Mouse (Mus musculus) embryonic facial prominence, embryonic 10.5 days (tissue): ENCODE data around the gene Mast4. TPM values are rescaled to one million over a fixed set of nuclear protein-coding genes. Genes with fewer than 3 reads are reported as not detected.

Source experiments
- DNase-seq: peaks from one replicate; pipeline ENCODE4 v3.0.0-alpha.2; 2017; ENCODE audit warnings: low spot score
- H3K27ac ChIP-seq: fragments of 300-500 bp; sonication (generic); replicated peaks from 2 replicates; pipeline ENCODE4 v1.5.1; 2016; ENCODE audit warnings: mild to moderate bottlenecking
- H3K27me3 ChIP-seq: fragments of 300-500 bp; sonication (generic); replicated peaks from 2 replicates; pipeline ENCODE4 v1.6.1; 2016; ENCODE audit warnings: low read depth, mild to moderate bottlenecking; ENCODE audit not compliant: poor library complexity, severe bottlenecking
- H3K36me3 ChIP-seq: fragments of 300-500 bp; sonication (generic); replicated peaks from 2 replicates; pipeline ENCODE4 v1.6.1; 2016; ENCODE audit warnings: mild to moderate bottlenecking, moderate library complexity
- H3K4me1 ChIP-seq: fragments of 300-500 bp; sonication (generic); 2 replicates; pipeline ENCODE4 v1.6.1; 2016
- H3K4me3 ChIP-seq: fragments of 300-500 bp; sonication (generic); 2 replicates; pipeline ENCODE4 v1.5.1; 2016; ENCODE audit warnings: mild to moderate bottlenecking, moderate library complexity
- H3K9me3 ChIP-seq: fragments of 300-500 bp; sonication (generic); 2 replicates; pipeline ENCODE4 v1.6.1; 2016; ENCODE audit warnings: mild to moderate bottlenecking
- WGBS: fragments of 180-500 bp; shearing (Covaris S2); methylation state at CpG from one replicate; pipeline ENCODE4 v1.1.7; 2016; 5-methylcytosine and 5-hydroxymethylcytosine counted together
- polyA plus RNA-seq: library from polyadenylated mRNA; unstranded; fragments of >200 nt; fragmentation: Nextera tagmentation; extraction: Ambion mirVana; gene quantifications from 2 replicates; pipeline ENCODE4 v1.2.1, GENCODE M21; 2016

Mast4 gene
- polyA plus RNA-seq, 1 experiment from 2014 or later = 23.0 TPM

DNA sequence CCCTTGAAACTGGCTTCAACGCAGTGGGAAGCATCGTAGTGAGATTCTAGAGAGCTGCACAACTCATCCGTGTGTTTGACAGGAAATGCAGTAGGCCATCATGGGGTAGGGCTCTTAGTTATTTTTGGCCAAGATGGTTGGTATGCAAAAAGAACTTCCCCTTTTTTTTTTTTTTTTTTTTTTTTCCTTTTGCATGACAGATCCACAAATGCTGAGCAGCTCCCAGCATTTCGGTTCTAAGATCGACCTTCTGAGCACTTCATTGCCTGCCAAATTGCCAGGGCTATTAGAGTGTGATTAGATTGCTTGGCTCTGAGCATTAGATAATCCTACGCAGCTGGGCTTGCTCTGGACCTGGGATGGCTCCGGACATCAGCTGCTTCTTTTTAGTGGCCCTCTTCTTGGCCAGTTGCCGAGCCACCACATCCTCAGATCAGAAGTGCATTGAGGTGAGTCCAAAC is 640.9 kb downstream of the Mast4 start, which contains the start of gene Cd180:
Cd180 (plus strand) TSS at position 218 of the 461 bp plus-strand sequence.
- 81% methylated on average over 8 of the region's 8 CpGs for WGBS
- no peaks in the 10 kb centered on the region for H3K9me3 ChIP-seq
- DNase-seq = no peak
- H3K4me1 ChIP-seq = peaks cover 21% of the 10 kb centered on the region
- no peak within 1 kb of the TSS for H3K4me3 ChIP-seq
- H3K36me3 ChIP-seq = no peaks in the 10 kb centered on the region
- peak within 1 kb of the TSS; percentile 14; the same call in 1 of the 2 replicates for H3K27ac ChIP-seq
- no peaks in the 10 kb centered on the region for H3K27me3 ChIP-seq

DNA sequence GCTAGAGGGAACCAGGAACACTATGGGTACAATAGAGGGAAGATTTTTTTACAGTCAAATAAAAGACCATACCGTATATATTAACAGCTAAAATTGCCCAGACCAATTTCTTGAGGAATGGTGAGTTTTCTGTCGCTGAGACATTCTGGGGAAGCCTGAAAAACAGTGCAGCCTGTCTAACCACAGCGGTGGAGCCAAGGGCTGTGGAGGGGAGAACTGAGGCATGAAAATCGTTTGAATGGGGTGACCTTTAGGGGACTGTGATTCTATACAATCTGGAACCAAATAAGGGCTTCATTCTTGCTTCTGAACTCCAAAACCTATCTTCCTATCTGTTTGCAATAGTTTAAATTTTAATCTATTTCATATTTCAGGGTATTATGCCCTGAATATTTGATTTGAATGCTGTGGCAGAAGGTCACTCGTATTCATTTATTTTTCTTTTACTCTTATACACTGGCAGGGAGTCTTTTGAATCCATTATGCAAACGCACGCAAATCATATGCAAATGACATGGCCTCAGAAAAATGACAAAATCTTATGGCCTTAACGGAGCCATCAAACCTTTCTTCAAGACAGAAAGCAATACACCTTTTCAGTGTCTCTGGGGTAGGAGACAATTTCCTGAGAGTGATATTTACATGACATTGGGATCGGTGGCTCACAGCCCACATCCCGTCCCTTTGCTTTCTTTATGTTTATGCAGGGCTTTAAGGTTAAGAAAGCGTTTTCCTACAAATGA is 642.7 kb downstream of the Mast4 start:
- no peaks in the 10 kb centered on the region for H3K27me3 ChIP-seq
- peaks cover 17% of the 10 kb centered on the region for H3K4me1 ChIP-seq
- 76% methylated on average over 11 of the region's 11 CpGs for WGBS
- DNase-seq = no peak
- no peak overlapping the region for H3K4me3 ChIP-seq
- no peak overlapping the region for H3K27ac ChIP-seq
- H3K9me3 ChIP-seq = no peaks in the 10 kb centered on the region
- H3K36me3 ChIP-seq = no peaks in the 10 kb centered on the region

DNA sequence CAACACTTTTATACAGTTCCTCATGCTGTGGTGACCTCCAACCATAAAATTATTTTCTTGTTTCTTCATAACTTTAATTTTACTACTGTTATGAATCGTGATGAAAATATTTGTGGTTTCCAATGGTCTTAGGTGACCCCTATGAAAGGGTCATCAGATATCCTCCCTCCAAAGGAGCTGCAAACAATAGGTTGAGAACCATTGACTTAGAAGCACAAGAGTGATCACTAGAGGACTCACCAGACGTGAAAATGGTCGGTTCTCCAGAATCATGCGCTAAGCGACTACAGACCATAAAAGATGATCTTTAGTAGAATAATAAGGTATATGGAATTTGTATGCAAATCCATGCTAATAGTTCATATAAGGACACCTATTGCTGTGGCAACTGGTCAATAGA is 644.1 kb downstream of the Mast4 start:
- no peaks in the 10 kb centered on the region for H3K27me3 ChIP-seq
- 92% methylated on average over 5 of the region's 5 CpGs for WGBS
- H3K4me3 ChIP-seq = no peak overlapping the region
- H3K36me3 ChIP-seq = no peaks in the 10 kb centered on the region
- DNase-seq = no peak
- no peaks in the 10 kb centered on the region for H3K9me3 ChIP-seq
- H3K27ac ChIP-seq = no peak overlapping the region
- H3K4me1 ChIP-seq = peaks cover 17% of the 10 kb centered on the region

DNA sequence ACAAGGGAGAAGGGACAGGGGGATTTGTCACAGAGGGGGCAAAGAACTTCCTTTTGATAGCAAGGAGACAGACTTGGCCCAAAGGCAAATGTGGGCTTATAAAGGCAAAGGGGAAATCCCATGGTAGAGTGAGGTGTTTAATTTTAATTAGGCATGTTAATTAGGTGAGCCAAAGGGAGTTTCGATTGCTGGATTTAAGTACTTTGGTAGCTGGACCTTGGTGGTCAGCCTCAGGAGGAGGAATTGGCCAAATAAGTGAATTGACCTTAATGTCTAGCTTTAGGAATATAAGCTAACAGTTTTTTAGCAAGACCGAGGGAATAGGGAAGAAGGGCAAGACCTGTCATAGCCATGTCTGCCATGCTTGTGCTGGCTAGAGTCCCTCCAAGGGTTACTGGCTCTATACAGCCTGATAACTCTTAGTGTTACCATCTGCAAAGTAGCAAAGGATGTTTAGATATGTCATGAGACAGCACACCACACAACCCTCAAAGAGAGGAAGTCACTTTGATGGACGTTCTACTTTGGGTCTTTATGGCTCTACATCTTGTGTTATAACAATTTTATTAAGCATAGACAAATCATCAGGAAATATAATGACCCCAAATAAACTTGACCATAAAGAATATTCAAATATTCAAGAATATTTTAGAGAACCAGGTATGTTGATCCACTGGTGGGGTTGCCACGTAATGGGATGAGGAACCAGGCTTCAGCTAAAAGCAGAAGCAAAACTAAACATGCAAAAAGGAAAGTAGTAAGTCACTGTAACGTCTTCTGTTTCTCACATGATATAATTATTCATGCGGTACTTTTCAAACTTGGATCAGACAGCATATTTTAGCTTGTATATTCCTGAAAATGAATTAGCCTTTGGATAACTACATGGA is 644.9 kb downstream of the Mast4 start:
- WGBS = 87% methylated on average over 6 of the region's 6 CpGs

DNA sequence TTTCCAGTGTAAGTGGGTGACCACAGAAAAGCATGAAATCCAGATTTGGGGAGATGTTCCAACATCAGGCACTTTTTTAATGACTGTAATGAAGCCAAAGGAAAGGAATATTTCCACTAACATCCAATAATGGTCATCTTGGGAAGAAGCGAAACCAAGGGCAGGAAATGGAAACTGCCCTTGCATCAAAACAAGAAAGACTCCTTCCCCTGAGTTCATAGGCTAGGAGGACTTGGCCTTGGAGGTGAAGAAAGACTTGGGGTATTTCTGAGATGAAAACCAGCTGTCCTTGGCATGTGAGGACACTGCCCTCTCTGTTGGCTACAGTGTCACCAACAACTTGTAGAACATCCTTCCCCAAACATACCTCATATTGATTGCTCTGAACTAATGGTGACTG is 646.2 kb downstream of the Mast4 start:
- DNase-seq = no peak
- no peak overlapping the region for H3K27ac ChIP-seq
- H3K36me3 ChIP-seq = no peaks in the 10 kb centered on the region
- H3K27me3 ChIP-seq = no peaks in the 10 kb centered on the region
- no peaks in the 10 kb centered on the region for H3K9me3 ChIP-seq
- WGBS = 88% methylated on average over 1 of the region's 1 CpGs
- H3K4me1 ChIP-seq = peaks cover 16% of the 10 kb centered on the region
- H3K4me3 ChIP-seq = no peak overlapping the region

More for the DNA sequence above, 644.9 kb downstream of the Mast4 start:
- Histone ChIP-seq H3K36me3 (no peaks in the 10 kb centered on the region), H3K4me1 (peaks cover 17% of the 10 kb centered on the region), H3K9me3 (no peaks in the 10 kb centered on the region), H3K4me3 (no peak overlapping the region), H3K27ac (no peak overlapping the region), H3K27me3 (no peaks in the 10 kb centered on the region)
- DNase-seq = no peak

DNA sequence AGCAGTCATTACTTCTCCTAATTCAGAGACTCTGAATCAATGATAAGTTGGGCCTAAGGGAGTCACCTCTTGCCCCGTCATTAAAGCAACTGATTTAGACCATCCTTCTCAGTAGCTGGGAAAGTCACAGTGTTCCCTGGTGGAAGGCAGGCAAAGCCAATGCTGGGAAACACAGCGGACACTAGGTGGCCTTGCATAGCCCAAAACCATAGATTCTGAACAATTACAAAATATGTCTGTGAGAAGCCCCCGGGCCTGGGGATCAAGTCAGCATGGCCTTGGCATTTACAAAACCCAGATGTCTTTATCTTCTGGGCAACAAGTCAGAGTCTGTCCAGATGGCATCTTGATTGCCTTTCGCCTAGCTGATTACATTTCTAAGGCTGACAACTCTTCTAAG is 649.4 kb downstream of the Mast4 start:
- 78% methylated on average over 4 of the region's 4 CpGs for WGBS
- H3K4me3 ChIP-seq = no peak overlapping the region
- DNase-seq = no peak
- H3K27ac ChIP-seq = no peak overlapping the region
- no peaks in the 10 kb centered on the region for H3K27me3 ChIP-seq
- no peaks in the 10 kb centered on the region for H3K4me1 ChIP-seq
- no peaks in the 10 kb centered on the region for H3K9me3 ChIP-seq
- no peaks in the 10 kb centered on the region for H3K36me3 ChIP-seq
